Mouse (Mus musculus) limb, embryonic 12.5 days (tissue): ENCODE data around the gene Terf2ip. TPM values are rescaled to one million over a fixed set of nuclear protein-coding genes. Genes with fewer than 3 reads are reported as not detected.

ENCODE experiments used
- ATAC-seq: fragments of 200-750 bp; cut with Nextera tagmentation; 2 replicates; pipeline ENCODE4 v1.8.0; 2017; ENCODE audit warnings: low read depth, moderate TSS enrichment; ENCODE audit not compliant: insufficient number of reproducible peaks, insufficient read depth, low FRiP score, low TSS enrichment
- H3K27ac ChIP-seq: fragments of 300-500 bp; sonication (generic); 2 replicates; pipeline ENCODE4 v1.5.1; 2016; ENCODE audit warnings: mild to moderate bottlenecking, moderate library complexity
- H3K27me3 ChIP-seq: fragments of 300-500 bp; sonication (generic); 2 replicates; pipeline ENCODE4 v1.6.1; 2016; ENCODE audit warnings: mild to moderate bottlenecking, moderate library complexity
- H3K36me3 ChIP-seq: fragments of 300-500 bp; sonication (generic); 2 replicates; pipeline ENCODE4 v1.6.1; 2016; ENCODE audit warnings: mild to moderate bottlenecking, moderate library complexity
- H3K4me1 ChIP-seq: fragments of 300-500 bp; sonication (generic); replicated peaks from 2 replicates; pipeline ENCODE4 v1.6.1; 2016
- H3K4me2 ChIP-seq: fragments of 300-500 bp; sonication (generic); 2 replicates; pipeline ENCODE4 v1.6.1; 2016; ENCODE audit warnings: mild to moderate bottlenecking, moderate library complexity
- H3K4me3 ChIP-seq: fragments of 300-500 bp; sonication (generic); replicated peaks from 2 replicates; pipeline ENCODE4 v1.5.1; 2016; ENCODE audit warnings: mild to moderate bottlenecking
- H3K9ac ChIP-seq: fragments of 300-500 bp; sonication (generic); replicated peaks from 2 replicates; pipeline ENCODE4 v1.6.1; 2016; ENCODE audit warnings: mild to moderate bottlenecking, moderate library complexity
- H3K9me3 ChIP-seq: fragments of 300-500 bp; sonication (generic); 2 replicates; pipeline ENCODE4 v1.6.1; 2016; ENCODE audit warnings: mild to moderate bottlenecking, moderate library complexity
- WGBS: fragments of 180-500 bp; shearing (Covaris S2); methylation state at CpG from one replicate; pipeline ENCODE4 v1.1.7; 2016; 5-methylcytosine and 5-hydroxymethylcytosine counted together
- polyA plus RNA-seq: library from polyadenylated mRNA; unstranded; fragments of >200 nt; fragmentation: Nextera tagmentation; extraction: Ambion mirVana; gene quantifications from 2 replicates; pipeline ENCODE4 v1.2.1, GENCODE M21; 2016

Gene Terf2ip
- polyA plus RNA-seq, 1 experiment from 2014 or later: 30.5 TPM

DNA sequence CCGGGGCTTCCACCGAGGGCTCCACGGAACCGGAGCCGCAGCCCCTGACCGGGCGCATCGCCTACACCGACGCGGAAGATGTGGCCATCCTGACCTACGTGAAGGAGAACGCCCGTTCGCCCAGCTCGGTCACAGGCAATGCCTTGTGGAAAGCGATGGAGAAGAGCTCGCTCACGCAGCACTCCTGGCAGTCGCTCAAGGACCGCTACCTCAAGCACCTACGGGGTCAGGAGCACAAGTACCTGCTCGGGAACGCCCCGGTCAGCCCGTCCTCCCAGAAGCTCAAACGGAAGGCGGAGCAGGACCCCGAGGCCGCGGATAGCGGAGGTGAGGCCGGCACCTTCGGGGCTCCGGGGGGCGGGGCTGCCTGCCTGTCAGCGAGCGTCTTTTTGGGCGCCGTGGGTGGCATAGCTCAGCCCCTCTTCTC lies 631 bp downstream of the Terf2ip start:
- peak; percentile 33; the same call in 1 of the 2 replicates for ATAC-seq
- peak overlapping the region; percentile 88 for H3K27ac ChIP-seq
- under 1% methylated on average over 40 of the region's 40 CpGs for WGBS
- H3K27me3 ChIP-seq: no peaks in the 10 kb centered on the region
- H3K36me3 ChIP-seq: peaks cover 32% of the 10 kb centered on the region
- H3K9ac ChIP-seq: peak overlapping the region; percentile 87
- H3K4me2 ChIP-seq: peak overlapping the region; percentile 79
- peak overlapping the region; percentile 92 for H3K4me3 ChIP-seq
- H3K9me3 ChIP-seq: no peaks in the 10 kb centered on the region
- H3K4me1 ChIP-seq: peaks cover 23% of the 10 kb centered on the region

DNA sequence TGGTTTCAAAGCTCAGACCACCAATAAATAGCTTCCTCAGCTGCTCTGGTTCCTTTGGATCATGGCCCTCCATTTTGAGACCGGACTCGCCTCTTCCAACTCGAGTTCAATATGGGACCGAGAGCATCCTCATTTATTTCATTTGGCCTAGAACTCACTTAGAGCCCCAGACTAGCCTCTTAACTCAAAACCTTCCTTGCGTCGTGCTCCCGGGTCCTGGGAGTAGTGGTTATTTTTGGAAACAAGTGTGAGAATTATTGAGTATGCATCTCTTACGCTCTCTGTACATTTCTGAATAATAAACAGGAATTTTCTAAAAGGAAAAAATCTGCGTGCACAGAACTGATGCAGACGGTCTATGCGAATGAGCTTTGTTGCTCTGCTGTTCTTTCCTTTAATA lies 3.7 kb downstream of the Terf2ip start, which contains the start of gene Gm6793:
Gm6793 (minus strand) TSS at position 101 of the 400 bp plus-strand sequence.
- 96% methylated on average over 11 of the region's 11 CpGs for WGBS
- Histone ChIP-seq H3K4me2 (no peak within 1 kb of the TSS), H3K27me3 (no peaks in the 10 kb centered on the region), H3K36me3 (peaks cover 47% of the 10 kb centered on the region), H3K4me1 (peaks cover 18% of the 10 kb centered on the region), H3K4me3 (no peak within 1 kb of the TSS), H3K9me3 (no peaks in the 10 kb centered on the region), H3K9ac (no peak within 1 kb of the TSS), H3K27ac (no peak within 1 kb of the TSS)
- ATAC-seq: no peak

DNA sequence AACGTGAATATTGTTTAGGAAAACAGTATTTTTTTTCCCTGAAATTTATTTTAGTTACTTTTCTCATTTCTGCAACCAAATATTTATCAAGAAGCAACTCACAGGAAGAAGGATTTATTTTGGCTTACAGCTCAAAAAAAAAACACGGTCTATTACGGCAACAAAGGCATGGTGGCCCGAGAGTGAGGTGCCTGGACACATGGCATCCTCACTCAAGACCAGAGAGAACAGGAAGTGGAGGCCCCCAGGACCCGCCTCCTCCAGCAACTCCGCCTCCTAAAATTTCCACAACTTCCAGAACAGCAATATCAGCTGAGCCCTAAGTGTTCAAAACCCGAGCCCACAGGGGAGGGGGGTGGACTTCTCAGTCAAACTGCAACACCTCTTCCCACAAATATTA lies 18.3 kb downstream of the Terf2ip start:
- WGBS: 83% methylated on average over 7 of the region's 7 CpGs
- no peak for ATAC-seq
- Histone ChIP-seq H3K27ac (no peak overlapping the region), H3K4me1 (peaks cover 3% of the 10 kb centered on the region; the same call in 1 of the 2 replicates), H3K27me3 (no peaks in the 10 kb centered on the region), H3K9ac (no peak overlapping the region), H3K4me3 (no peak overlapping the region), H3K36me3 (no peaks in the 10 kb centered on the region), H3K9me3 (no peaks in the 10 kb centered on the region), H3K4me2 (no peak overlapping the region)

DNA sequence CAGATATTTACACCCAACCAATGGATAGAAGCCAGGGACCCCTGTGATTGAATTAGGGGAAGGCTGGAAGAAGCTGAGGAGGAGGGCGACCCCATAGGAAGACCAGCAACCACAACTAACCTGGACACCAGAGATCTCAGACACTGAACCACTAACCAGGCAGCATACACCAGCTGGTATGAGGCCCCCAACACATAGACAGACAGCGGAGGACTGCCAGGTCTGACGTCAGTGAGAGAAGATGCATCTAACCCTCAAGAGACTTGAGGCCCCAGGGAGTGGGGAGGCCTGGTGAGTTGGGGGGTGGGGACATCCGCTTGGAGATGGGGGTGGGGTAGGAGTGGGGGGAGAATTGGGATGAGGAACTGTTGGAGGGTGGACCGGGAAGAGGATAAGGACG lies 19.5 kb downstream of the Terf2ip start:
- Histone ChIP-seq H3K36me3 (no peaks in the 10 kb centered on the region), H3K4me1 (peaks cover 2% of the 10 kb centered on the region; the same call in 1 of the 2 replicates), H3K9me3 (no peaks in the 10 kb centered on the region), H3K27ac (no peak overlapping the region), H3K9ac (no peak overlapping the region), H3K4me2 (no peak overlapping the region), H3K27me3 (no peaks in the 10 kb centered on the region), H3K4me3 (no peak overlapping the region)
- no peak for ATAC-seq
- 59% methylated on average over 6 of the region's 6 CpGs for WGBS

DNA sequence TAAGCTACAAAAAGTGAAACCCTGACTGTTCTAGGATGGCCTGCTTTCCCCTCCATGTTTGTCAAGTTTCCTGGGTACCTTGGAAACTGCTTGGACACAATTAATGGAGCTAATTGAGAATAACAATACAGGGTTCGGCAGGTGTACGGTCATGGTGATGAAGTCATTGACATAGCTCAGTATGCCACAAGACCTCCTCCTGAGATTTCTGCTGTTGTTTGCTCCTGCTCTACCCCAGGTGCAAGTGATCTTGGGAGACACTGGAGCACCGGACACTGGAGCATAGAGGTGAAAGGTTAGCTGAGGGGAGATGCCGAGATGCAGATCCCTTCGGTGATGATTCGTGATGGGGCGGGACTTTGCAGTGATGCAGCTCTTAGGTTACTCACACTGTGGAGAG lies 21.9 kb downstream of the Terf2ip start:
- 65% methylated on average over 7 of the region's 7 CpGs for WGBS
- Histone ChIP-seq H3K4me1 (no peaks in the 10 kb centered on the region), H3K9ac (no peak overlapping the region), H3K4me3 (no peak overlapping the region), H3K4me2 (no peak overlapping the region), H3K27ac (no peak overlapping the region), H3K27me3 (no peaks in the 10 kb centered on the region), H3K36me3 (no peaks in the 10 kb centered on the region), H3K9me3 (no peaks in the 10 kb centered on the region)
- no peak for ATAC-seq

DNA sequence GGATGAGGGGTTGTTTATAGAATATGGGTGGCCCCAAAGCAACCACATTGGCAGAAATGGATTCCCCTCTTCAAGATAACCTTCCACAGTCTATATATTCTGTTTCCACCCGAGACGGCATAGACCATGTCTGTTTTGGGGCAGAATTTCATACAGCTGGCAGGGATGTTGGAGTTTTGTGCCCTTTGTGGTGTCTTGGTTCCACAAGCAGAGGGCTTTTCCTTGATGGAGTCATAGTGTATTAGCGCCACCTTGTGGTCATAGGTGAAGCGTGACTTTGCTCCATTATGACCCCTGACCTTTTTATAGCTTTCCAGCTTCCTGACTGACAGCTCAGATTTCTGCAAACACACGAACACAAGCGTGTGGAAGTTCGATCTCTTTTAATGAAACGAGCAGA lies 23.4 kb downstream of the Terf2ip start:
- H3K4me2 ChIP-seq: no peak overlapping the region
- H3K9ac ChIP-seq: no peak overlapping the region
- H3K4me3 ChIP-seq: no peak overlapping the region
- no peaks in the 10 kb centered on the region for H3K27me3 ChIP-seq
- WGBS: 5% methylated on average over 8 of the region's 8 CpGs
- ATAC-seq: no peak
- no peaks in the 10 kb centered on the region for H3K36me3 ChIP-seq
- H3K9me3 ChIP-seq: no peaks in the 10 kb centered on the region
- H3K4me1 ChIP-seq: no peaks in the 10 kb centered on the region
- H3K27ac ChIP-seq: no peak overlapping the region

DNA sequence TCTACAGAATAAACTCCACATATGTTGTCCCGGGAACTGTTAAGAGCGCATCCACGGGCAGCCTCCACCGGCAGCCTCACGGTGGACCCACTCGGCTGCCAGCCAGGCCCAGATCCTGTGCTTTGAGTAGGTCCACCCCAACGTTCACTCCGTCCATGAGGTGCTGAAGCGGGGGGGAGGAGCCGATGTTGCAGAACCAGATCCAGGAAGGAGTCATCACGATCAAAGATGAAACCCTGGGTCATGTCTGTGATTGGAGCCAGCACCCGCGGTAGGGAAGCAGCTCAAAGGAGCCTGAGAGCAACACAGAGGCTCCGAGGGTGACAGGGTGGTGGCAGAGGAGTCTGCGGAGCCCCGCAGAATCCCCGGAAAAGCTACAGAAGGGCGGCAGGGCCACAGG lies 26.3 kb downstream of the Terf2ip start:
- ATAC-seq: no peak
- H3K27ac ChIP-seq: no peak overlapping the region
- no peaks in the 10 kb centered on the region for H3K27me3 ChIP-seq
- no peak overlapping the region for H3K4me2 ChIP-seq
- no peaks in the 10 kb centered on the region for H3K4me1 ChIP-seq
- 75% methylated on average over 18 of the region's 18 CpGs for WGBS
- H3K4me3 ChIP-seq: no peak overlapping the region
- no peak overlapping the region for H3K9ac ChIP-seq
- no peaks in the 10 kb centered on the region for H3K9me3 ChIP-seq
- H3K36me3 ChIP-seq: no peaks in the 10 kb centered on the region

DNA sequence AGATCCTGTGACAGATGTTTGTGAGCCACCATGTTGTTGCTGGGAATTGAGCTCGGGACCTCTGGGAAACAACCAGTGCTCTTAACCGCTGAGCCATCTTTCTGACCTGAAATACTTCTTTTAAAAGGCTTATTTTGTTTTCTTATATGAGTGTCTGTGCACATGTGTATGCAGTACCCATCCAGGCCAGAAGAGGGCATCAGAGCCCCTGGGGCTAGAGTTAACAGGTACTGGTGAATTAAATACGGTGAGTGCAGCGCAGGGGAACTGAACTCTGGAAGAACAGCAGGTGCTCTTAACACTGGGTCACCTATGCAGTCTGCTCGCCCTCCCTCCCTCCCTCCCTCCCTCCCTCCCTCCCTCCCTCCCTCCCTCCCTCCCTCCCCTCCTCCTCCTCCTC lies 34.0 kb downstream of the Terf2ip start:
- H3K4me1 ChIP-seq: no peaks in the 10 kb centered on the region
- no peaks in the 10 kb centered on the region for H3K36me3 ChIP-seq
- no peak overlapping the region for H3K27ac ChIP-seq
- H3K4me2 ChIP-seq: no peak overlapping the region
- no peaks in the 10 kb centered on the region for H3K9me3 ChIP-seq
- H3K4me3 ChIP-seq: no peak overlapping the region
- no peaks in the 10 kb centered on the region for H3K27me3 ChIP-seq
- no peak overlapping the region for H3K9ac ChIP-seq
- no peak for ATAC-seq
- 92% methylated on average over 5 of the region's 5 CpGs for WGBS

DNA sequence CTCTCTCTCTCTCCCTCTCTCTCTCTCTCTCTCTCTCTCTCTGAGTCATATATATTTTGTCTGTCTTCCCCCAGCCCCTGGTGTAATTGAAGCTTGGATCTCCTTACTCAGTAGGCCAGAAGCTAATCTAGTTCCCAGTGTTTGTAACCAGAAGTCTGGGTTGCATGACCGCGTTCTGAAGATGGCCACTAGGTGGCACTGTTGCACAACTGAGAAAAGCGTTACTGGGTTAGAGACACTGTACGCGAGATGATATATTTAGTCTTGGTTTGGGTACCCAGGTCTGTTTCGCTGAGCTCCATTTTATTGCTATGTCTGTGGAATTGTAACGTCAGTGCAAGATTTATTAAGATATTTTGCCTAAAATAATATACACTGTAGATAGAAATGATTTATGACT lies 34.7 kb downstream of the Terf2ip start:
- Histone ChIP-seq H3K4me3 (no peak overlapping the region), H3K4me1 (no peaks in the 10 kb centered on the region), H3K27me3 (no peaks in the 10 kb centered on the region), H3K9ac (no peak overlapping the region), H3K4me2 (no peak overlapping the region), H3K9me3 (no peaks in the 10 kb centered on the region), H3K27ac (no peak overlapping the region), H3K36me3 (no peaks in the 10 kb centered on the region)
- ATAC-seq: no peak
- WGBS: 2% methylated on average over 7 of the region's 7 CpGs

DNA sequence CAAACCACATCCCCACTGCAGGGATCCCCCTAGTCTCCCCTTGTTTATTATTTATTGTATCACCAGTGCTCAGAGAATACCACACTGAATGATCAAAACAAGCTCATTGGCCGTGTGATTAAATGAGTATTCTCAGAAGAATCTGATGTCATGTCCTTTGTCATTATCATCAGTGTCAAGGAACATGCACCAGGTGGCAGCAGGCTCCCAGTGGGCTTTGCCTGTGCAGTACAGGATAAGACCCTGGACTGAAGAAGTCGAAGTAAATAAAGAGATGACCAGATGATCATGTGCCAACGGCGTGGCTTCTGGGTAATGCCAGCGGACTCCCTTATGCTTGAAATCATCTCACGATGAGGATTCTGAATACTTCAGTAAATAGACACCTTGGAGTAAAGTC lies 37.1 kb downstream of the Terf2ip start:
- 79% methylated on average over 6 of the region's 6 CpGs for WGBS
- H3K27me3 ChIP-seq: no peaks in the 10 kb centered on the region
- no peak overlapping the region for H3K9ac ChIP-seq
- no peak for ATAC-seq
- H3K27ac ChIP-seq: no peak overlapping the region
- no peak overlapping the region for H3K4me3 ChIP-seq
- H3K4me2 ChIP-seq: no peak overlapping the region
- H3K36me3 ChIP-seq: no peaks in the 10 kb centered on the region
- no peaks in the 10 kb centered on the region for H3K4me1 ChIP-seq
- no peaks in the 10 kb centered on the region for H3K9me3 ChIP-seq

DNA sequence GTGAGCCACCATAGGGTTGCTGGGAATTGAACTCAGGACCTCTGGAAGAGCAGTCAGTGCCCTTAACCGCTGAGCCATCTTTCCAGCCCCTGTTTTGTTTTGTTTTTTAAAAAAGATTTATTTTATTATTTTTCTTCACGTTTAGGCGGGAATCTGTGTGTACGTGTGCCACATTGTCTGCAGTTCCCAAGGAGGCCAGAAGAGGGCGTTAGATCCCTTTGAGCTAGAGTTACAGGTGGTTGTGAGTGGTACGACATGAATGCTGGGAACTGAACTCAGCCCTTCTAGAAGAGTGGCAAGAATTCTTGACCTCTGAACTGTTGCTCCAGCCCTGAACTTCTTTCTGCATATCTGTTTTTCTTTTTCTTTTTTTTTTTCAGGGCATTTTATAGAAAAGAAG lies 38.8 kb downstream of the Terf2ip start:
- ATAC-seq: no peak
- no peaks in the 10 kb centered on the region for H3K36me3 ChIP-seq
- WGBS: 81% methylated on average over 6 of the region's 6 CpGs
- H3K4me2 ChIP-seq: no peak overlapping the region
- no peaks in the 10 kb centered on the region for H3K9me3 ChIP-seq
- no peak overlapping the region for H3K4me3 ChIP-seq
- H3K4me1 ChIP-seq: no peaks in the 10 kb centered on the region
- no peak overlapping the region for H3K9ac ChIP-seq
- no peaks in the 10 kb centered on the region for H3K27me3 ChIP-seq
- no peak overlapping the region for H3K27ac ChIP-seq

DNA sequence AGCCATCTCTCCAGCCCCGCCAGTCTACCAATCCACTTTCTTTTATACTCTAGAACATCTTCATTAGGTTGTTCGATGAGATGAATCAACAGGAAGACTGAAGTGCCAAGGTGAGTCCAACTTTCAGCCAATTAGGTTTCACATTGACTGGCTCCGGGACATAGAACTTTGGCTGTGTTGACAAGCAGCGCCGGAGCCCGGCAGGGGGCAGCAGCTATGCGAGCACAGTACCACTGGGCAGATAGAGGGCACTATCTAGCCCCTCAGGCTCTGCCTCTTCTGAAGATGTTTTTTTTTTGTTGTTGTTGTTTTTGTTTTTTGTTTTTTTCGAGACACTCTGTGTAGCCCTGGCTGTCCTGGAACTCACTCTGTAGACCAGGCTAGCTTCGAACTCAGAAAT lies 40.3 kb downstream of the Terf2ip start:
- Histone ChIP-seq H3K4me1 (no peaks in the 10 kb centered on the region), H3K27ac (no peak overlapping the region), H3K36me3 (no peaks in the 10 kb centered on the region), H3K9me3 (no peaks in the 10 kb centered on the region), H3K4me2 (no peak overlapping the region), H3K27me3 (no peaks in the 10 kb centered on the region), H3K9ac (no peak overlapping the region), H3K4me3 (no peak overlapping the region)
- ATAC-seq: no peak
- 75% methylated on average over 9 of the region's 9 CpGs for WGBS
